Mouse (Mus musculus): ENCODE results near the gene Wapl.

- TF ChIP-seq POLR2A (IDR thresholded peaks at IDR 0.05; ENCODE audit: borderline replicate concordance, extremely low read depth, low read depth, low read length), result no peak
- no peak for TF ChIP-seq CTCF (IDR thresholded peaks at IDR 0.05; ENCODE audit: insufficient read depth, low read length)
Observed at GRCm38 (mm10) chr14:34635721-34636120, 38.0 kb upstream of the Wapl start.
